Mouse (Mus musculus) ovary, postnatal 10 days (tissue): ENCODE results near the gene Grk6.

Experiments used
- DNase-seq: peaks from one replicate; pipeline ENCODE4 v3.0.0; 2022; ENCODE audit warnings: low spot score

The Grk6 gene

GRCm38 (mm10) chr13:55464027-55464884 lies 19.4 kb downstream of the Grk6 start, which contains the start of gene Prr7:
Gene Prr7 (plus strand): TSS chr13:55464267.
- no peak for DNase-seq

GRCm38 (mm10) chr13:55465184-55465583 lies 20.3 kb downstream of the Grk6 start:
- DNase-seq, result no peak

- DNase-seq, result no peak
Measured at GRCm38 (mm10) chr13:55465830-55466440, 21.1 kb downstream of the Grk6 start.

- no peak for DNase-seq
Measured at GRCm38 (mm10) chr13:55468851-55469560, 24.1 kb downstream of the Grk6 start.

GRCm38 (mm10) chr13:55470372-55470771 lies 25.5 kb downstream of the Grk6 start:
- DNase-seq, result no peak

GRCm38 (mm10) chr13:55471156-55471818 lies 26.4 kb downstream of the Grk6 start:
- peak; percentile 70 for DNase-seq

GRCm38 (mm10) chr13:55471819-55472131 lies 26.9 kb downstream of the Grk6 start:
- DNase-seq, result no peak

- DNase-seq, result no peak
Measured at GRCm38 (mm10) chr13:55472132-55473022, 27.5 kb downstream of the Grk6 start.

GRCm38 (mm10) chr13:55473076-55473831 lies 28.4 kb downstream of the Grk6 start:
- DNase-seq, result no peak

- DNase-seq, result no peak
Measured at GRCm38 (mm10) chr13:55473961-55474360, 29.1 kb downstream of the Grk6 start.

- DNase-seq, result no peak
Measured at GRCm38 (mm10) chr13:55474621-55475069, 29.8 kb downstream of the Grk6 start.

GRCm38 (mm10) chr13:55475750-55476149 lies 30.9 kb downstream of the Grk6 start:
- no peak for DNase-seq

GRCm38 (mm10) chr13:55476256-55476655 lies 31.4 kb downstream of the Grk6 start:
- DNase-seq, result no peak

GRCm38 (mm10) chr13:55477492-55477891 lies 32.6 kb downstream of the Grk6 start:
- no peak for DNase-seq

- no peak for DNase-seq
Measured at GRCm38 (mm10) chr13:55478036-55478435, 33.2 kb downstream of the Grk6 start.

GRCm38 (mm10) chr13:55479008-55479407 lies 34.1 kb downstream of the Grk6 start:
- no peak for DNase-seq

- no peak for DNase-seq
Measured at GRCm38 (mm10) chr13:55479929-55480328, 35.1 kb downstream of the Grk6 start.

- no peak for DNase-seq
Measured at GRCm38 (mm10) chr13:55482542-55482941, 37.7 kb downstream of the Grk6 start.

GRCm38 (mm10) chr13:55483071-55483470 lies 38.2 kb downstream of the Grk6 start:
- no peak for DNase-seq

GRCm38 (mm10) chr13:55483593-55483992 lies 38.7 kb downstream of the Grk6 start:
- DNase-seq, result no peak
